Mouse (Mus musculus) cerebellum, adult 2 months (tissue): ENCODE data around the gene 4921536K21Rik.

ENCODE experiments used
- CTCF ChIP-seq: fragments of 200-500 bp; IDR thresholded peaks from 2 replicates; pipeline ENCODE4 v1.5.1; 2011; ENCODE audit warnings: low read depth, mild to moderate bottlenecking, control low read depth, low read length, moderate library complexity, borderline replicate concordance; ENCODE audit not compliant: insufficient read depth
- POLR2A ChIP-seq: fragments of 200-500 bp; IDR thresholded peaks from 2 replicates; pipeline ENCODE4 v1.6.1; 2011; ENCODE audit warnings: low read length, control low read depth, borderline replicate concordance; ENCODE audit not compliant: insufficient read depth

- TF ChIP-seq POLR2A = no peak
- no peak for TF ChIP-seq CTCF
Observed at GRCm38 (mm10) chr11:3909236-3909635, 14.3 kb upstream of the 4921536K21Rik start.
